Mouse (Mus musculus): Measurements from ENCODE around the gene Aknad1.

DNA sequence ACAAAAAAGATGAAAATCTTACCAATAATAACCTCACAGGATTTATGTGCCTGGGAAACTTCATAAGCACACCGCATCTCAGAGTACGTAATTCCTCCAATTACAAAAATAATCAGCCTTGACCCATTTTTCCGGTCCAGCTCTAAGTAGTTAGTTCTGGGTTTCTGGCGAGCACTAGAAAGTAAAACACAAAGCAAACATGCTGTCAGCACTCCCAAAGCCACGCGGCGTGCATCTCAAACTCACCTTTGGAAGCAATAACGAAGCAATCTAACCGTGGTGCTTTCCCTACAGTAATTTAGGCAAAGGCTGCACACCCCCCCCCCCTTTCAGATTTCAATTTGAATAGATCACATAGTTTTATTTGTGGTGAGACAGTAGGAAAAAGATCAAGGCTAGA, 55.3 kb downstream of the Aknad1 start:
- no peak for TF ChIP-seq EP300 (optimal IDR thresholded peaks at IDR 0.05)
- no peak for TF ChIP-seq CTCF (IDR thresholded peaks at IDR 0.05; ENCODE audit: low read depth)

Data from stomach, postnatal 0 days (tissue).